Mouse (Mus musculus) hindbrain, embryonic 16.5 days (tissue): ENCODE data around the gene Nup214. TPM values are rescaled to one million over a fixed set of nuclear protein-coding genes. Genes with fewer than 3 reads are reported as not detected.

Experiments used
- ATAC-seq: fragments of 200-750 bp; cut with Nextera tagmentation; 2 replicates; pipeline ENCODE4 v1.8.0; 2017; ENCODE audit warnings: moderate TSS enrichment, moderate library complexity
- H3K27ac ChIP-seq: fragments of 300-500 bp; sonication (generic); 2 replicates; pipeline ENCODE4 v1.5.1; 2014; ENCODE audit warnings: low read depth, mild to moderate bottlenecking, control low read depth, low read length, moderate library complexity
- H3K27me3 ChIP-seq: fragments of 300-500 bp; sonication (generic); replicated peaks from 2 replicates; pipeline ENCODE4 v1.6.1; 2014; ENCODE audit warnings: low read length; ENCODE audit not compliant: control insufficient read depth, insufficient read depth
- H3K36me3 ChIP-seq: fragments of 300-500 bp; sonication (generic); 2 replicates; pipeline ENCODE4 v1.6.1; 2014; ENCODE audit warnings: mild to moderate bottlenecking, low read length, moderate library complexity, mixed read lengths; ENCODE audit not compliant: control insufficient read depth, insufficient read depth
- H3K4me1 ChIP-seq: fragments of 300-500 bp; sonication (generic); 2 replicates; pipeline ENCODE4 v1.6.1; 2014; ENCODE audit warnings: low read depth, low read length; ENCODE audit not compliant: control insufficient read depth, insufficient read depth
- H3K4me2 ChIP-seq: fragments of 300-500 bp; sonication (generic); 2 replicates; pipeline ENCODE4 v1.6.1; 2014; ENCODE audit warnings: mild to moderate bottlenecking, low read length, control low read depth, moderate library complexity
- H3K4me3 ChIP-seq: fragments of 300-500 bp; sonication (generic); 2 replicates; pipeline ENCODE4 v1.5.1; 2014; ENCODE audit warnings: mild to moderate bottlenecking, low read length, control low read depth, moderate library complexity
- H3K9ac ChIP-seq: fragments of 300-500 bp; sonication (generic); 2 replicates; pipeline ENCODE4 v1.6.1; 2014; ENCODE audit warnings: low read depth, mild to moderate bottlenecking, control low read depth, low read length, moderate library complexity
- H3K9me3 ChIP-seq: fragments of 300-500 bp; sonication (generic); 2 replicates; pipeline ENCODE4 v1.6.1; 2014; ENCODE audit warnings: mild to moderate bottlenecking, low read length, moderate library complexity; ENCODE audit not compliant: control insufficient read depth
- WGBS: fragments of 180-500 bp; shearing (Covaris S2); extraction: QIAGEN DNeasy Blood & Tissue Kit; methylation state at CpG from one replicate; pipeline ENCODE4 v1.1.7; 2014; 5-methylcytosine and 5-hydroxymethylcytosine counted together
- polyA plus RNA-seq: library from polyadenylated mRNA; unstranded; fragments of >200 nt; fragmentation: Nextera tagmentation; extraction: Ambion mirVana; gene quantifications from 2 replicates; pipeline ENCODE4 v1.2.1, GENCODE M21; 2015

Nup214 gene
- polyA plus RNA-seq, 1 experiment from 2014 or later, result 54.7 TPM

GRCm38 (mm10) chr2:31957211-31957610 is 17.0 kb upstream of the Nup214 start:
- no peak overlapping the region for H3K9ac ChIP-seq
- H3K27ac ChIP-seq, result no peak overlapping the region
- no peak overlapping the region for H3K4me3 ChIP-seq
- H3K4me2 ChIP-seq, result no peak overlapping the region
- 87% methylated on average over 10 of the region's 10 CpGs for WGBS
- no peaks in the 10 kb centered on the region for H3K27me3 ChIP-seq
- peaks cover 6% of the 10 kb centered on the region for H3K4me1 ChIP-seq
- ATAC-seq, result no peak
- no peaks in the 10 kb centered on the region for H3K9me3 ChIP-seq
- H3K36me3 ChIP-seq, result no peaks in the 10 kb centered on the region

DNA sequence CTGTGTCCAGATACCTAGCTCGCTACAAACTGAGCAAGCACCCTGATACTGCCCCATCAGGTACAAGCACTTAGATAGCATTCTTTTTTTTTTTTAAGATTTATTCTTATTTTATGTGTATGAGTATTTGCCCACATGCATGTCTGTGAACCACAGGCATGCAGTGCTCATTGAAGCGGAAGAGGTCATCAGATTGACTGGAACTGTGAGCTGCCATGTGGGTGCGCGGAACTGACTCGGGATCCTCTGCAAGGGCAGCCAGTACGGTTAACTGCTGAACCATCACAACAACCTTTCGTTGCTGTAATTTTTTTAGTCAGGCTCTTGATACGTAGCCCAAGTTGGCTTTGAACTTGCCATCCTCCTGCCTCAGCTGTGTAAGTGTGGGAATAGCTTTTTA is 13.2 kb upstream of the Nup214 start:
- Histone ChIP-seq H3K27me3 (no peaks in the 10 kb centered on the region), H3K36me3 (no peaks in the 10 kb centered on the region), H3K4me2 (no peak overlapping the region), H3K9me3 (no peaks in the 10 kb centered on the region), H3K9ac (no peak overlapping the region), H3K4me1 (peaks cover 17% of the 10 kb centered on the region), H3K4me3 (no peak overlapping the region), H3K27ac (no peak overlapping the region)
- 90% methylated on average over 8 of the region's 8 CpGs for WGBS
- ATAC-seq, result no peak

DNA sequence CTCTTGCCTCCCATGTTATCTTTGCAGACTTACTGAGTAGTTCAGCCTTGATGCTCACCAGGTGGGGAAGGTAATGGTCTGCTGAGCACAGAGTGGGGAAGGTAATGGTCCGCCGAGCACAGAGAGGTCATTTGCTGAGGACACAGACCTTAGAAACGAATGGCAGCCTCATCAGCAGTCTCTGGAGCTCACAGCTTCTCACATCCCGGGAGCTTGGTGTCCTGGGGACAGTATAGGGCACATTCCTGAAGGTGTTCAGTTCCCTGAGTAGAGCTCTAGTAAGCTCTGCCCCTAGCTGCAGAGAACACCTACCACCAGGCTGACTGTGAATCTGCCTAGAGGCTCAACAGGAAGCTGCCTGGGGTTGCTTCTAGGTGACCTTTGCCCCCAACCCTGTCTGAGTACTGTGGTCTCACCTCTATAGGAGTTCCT is 12.4 kb upstream of the Nup214 start:
- ATAC-seq, result no peak
- H3K4me2 ChIP-seq, result no peak overlapping the region
- peaks cover 17% of the 10 kb centered on the region for H3K4me1 ChIP-seq
- no peak overlapping the region for H3K4me3 ChIP-seq
- H3K27me3 ChIP-seq, result no peaks in the 10 kb centered on the region
- no peaks in the 10 kb centered on the region for H3K9me3 ChIP-seq
- no peak overlapping the region; the same call in 1 of the 2 replicates for H3K9ac ChIP-seq
- WGBS, result 60% methylated on average over 4 of the region's 4 CpGs
- H3K27ac ChIP-seq, result peak overlapping the region; percentile 83
- no peaks in the 10 kb centered on the region for H3K36me3 ChIP-seq

DNA sequence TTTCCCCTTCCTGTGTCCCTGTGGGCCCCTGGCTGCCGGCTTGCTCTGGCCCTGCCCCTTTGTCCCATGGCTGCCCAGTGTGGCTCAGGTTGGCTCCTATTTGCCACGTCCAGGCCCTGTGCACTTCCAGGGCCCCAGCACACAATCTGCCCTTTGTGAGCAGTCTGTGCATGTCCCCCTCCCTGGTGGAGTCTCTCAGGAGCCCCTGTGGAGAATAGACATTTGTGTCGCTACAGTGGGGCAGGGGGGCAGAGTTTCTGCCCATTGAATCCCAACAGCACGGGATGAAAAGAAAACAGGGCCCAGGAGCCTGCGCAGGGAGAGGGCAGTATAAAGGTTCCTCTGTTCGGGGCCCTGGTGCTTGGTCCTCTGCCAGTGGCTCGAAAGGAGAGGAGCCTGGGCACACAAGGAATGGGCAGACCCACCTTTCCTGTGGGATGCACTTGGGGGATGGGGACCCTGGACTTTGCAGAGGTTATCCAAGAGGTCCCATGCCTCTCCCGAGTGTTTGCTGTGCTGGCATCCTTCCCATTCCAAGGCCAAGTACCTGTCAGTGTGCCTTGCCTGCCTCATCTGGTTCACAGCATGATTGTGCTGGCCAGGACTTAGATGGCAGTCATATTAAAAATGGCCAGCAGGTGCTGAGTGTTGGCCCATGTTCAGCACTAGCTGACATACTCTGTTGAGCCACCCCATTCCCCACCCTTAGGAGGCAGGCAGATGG is 11.6 kb upstream of the Nup214 start:
- H3K36me3 ChIP-seq, result no peaks in the 10 kb centered on the region

GRCm38 (mm10) chr2:31963491-31963890 is 10.7 kb upstream of the Nup214 start:
- H3K4me2 ChIP-seq, result no peak overlapping the region
- H3K4me3 ChIP-seq, result no peak overlapping the region
- no peaks in the 10 kb centered on the region for H3K9me3 ChIP-seq
- 71% methylated on average over 7 of the region's 7 CpGs for WGBS
- H3K36me3 ChIP-seq, result no peaks in the 10 kb centered on the region
- no peak overlapping the region for H3K9ac ChIP-seq
- peaks cover 17% of the 10 kb centered on the region for H3K4me1 ChIP-seq
- no peak for ATAC-seq
- no peaks in the 10 kb centered on the region for H3K27me3 ChIP-seq
- H3K27ac ChIP-seq, result peak overlapping the region; percentile 72

More for the DNA sequence above, 11.6 kb upstream of the Nup214 start:
- Histone ChIP-seq H3K27me3 (no peaks in the 10 kb centered on the region), H3K4me3 (no peak overlapping the region), H3K27ac (peak overlapping the region; percentile 83), H3K9me3 (no peaks in the 10 kb centered on the region), H3K4me2 (no peak overlapping the region), H3K9ac (peak overlapping the region; percentile 35; the same call in 1 of the 2 replicates), H3K4me1 (peaks cover 17% of the 10 kb centered on the region)
- WGBS, result 33% methylated on average over 8 of the region's 8 CpGs
- ATAC-seq, result peak; percentile 96

DNA sequence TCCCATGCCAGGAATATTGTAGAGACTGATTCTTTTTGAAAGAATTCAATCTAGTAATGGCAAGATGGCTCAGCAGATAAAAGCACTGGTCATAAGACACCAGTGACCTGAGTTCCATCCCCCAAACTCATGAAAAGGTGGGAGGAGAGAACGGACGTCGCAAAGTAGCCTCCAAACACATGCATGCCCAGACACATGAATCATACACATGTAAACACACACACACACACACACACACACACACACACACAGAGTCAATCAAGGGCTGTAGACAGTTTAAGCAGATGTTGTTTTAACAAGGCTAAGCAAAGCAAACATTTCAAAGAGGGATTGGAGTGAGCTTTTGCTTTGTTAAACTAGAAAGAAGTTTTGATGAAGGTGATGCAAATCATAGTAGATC is 10.0 kb upstream of the Nup214 start:
- no peak overlapping the region for H3K9ac ChIP-seq
- no peaks in the 10 kb centered on the region for H3K36me3 ChIP-seq
- no peak overlapping the region for H3K4me2 ChIP-seq
- ATAC-seq, result no peak
- H3K4me3 ChIP-seq, result no peak overlapping the region
- H3K9me3 ChIP-seq, result no peaks in the 10 kb centered on the region
- H3K4me1 ChIP-seq, result peaks cover 17% of the 10 kb centered on the region
- H3K27ac ChIP-seq, result no peak overlapping the region
- H3K27me3 ChIP-seq, result no peaks in the 10 kb centered on the region
- 85% methylated on average over 3 of the region's 3 CpGs for WGBS

- H3K4me3 ChIP-seq, result no peak overlapping the region
- no peaks in the 10 kb centered on the region for H3K27me3 ChIP-seq
- no peak overlapping the region for H3K4me2 ChIP-seq
- no peak overlapping the region for H3K9ac ChIP-seq
- no peak overlapping the region for H3K27ac ChIP-seq
- peaks cover 17% of the 10 kb centered on the region for H3K4me1 ChIP-seq
- H3K36me3 ChIP-seq, result no peaks in the 10 kb centered on the region
- no peak for ATAC-seq
- H3K9me3 ChIP-seq, result no peaks in the 10 kb centered on the region
These were observed 9.1 kb upstream of the Nup214 start for GRCm38 (mm10) chr2:31965110-31965509.

- Histone ChIP-seq H3K27ac (no peak overlapping the region), H3K4me3 (no peak overlapping the region), H3K9me3 (no peaks in the 10 kb centered on the region), H3K36me3 (0 out of 2 replicates have a peak, but pooled peaks cover 3% of the 10 kb centered on the region), H3K9ac (no peak overlapping the region), H3K4me2 (no peak overlapping the region), H3K27me3 (no peaks in the 10 kb centered on the region), H3K4me1 (peaks cover 15% of the 10 kb centered on the region)
- 84% methylated on average over 8 of the region's 8 CpGs for WGBS
- ATAC-seq, result no peak
These were observed 7.4 kb upstream of the Nup214 start for GRCm38 (mm10) chr2:31966801-31967200.

DNA sequence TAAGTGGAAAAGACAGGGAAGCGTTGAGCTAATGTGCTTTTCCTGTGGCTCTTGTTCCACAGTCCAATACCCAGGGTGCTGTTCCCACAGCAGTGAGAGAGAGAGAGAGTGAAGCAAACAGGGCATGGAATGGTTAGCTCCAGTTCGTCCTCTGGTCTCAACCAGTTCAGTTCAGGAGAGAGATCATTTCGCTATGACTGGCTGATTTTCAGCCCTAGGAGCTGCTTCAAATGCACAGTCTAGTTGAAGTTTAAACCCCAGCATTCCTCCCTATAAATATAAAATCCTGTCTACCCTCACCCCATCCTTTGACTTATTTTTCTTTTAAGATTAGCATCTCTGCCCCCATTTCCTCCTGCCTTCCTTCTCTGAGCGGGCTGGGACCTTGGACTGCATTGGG is 1.6 kb upstream of the Nup214 start:
- peaks cover 16% of the 10 kb centered on the region for H3K4me1 ChIP-seq
- no peaks in the 10 kb centered on the region for H3K9me3 ChIP-seq
- H3K36me3 ChIP-seq, result peaks cover 15% of the 10 kb centered on the region
- 93% methylated on average over 4 of the region's 4 CpGs for WGBS
- H3K4me2 ChIP-seq, result no peak overlapping the region
- ATAC-seq, result no peak
- H3K27ac ChIP-seq, result no peak overlapping the region
- no peak overlapping the region for H3K9ac ChIP-seq
- H3K27me3 ChIP-seq, result no peaks in the 10 kb centered on the region
- H3K4me3 ChIP-seq, result no peak overlapping the region
